ENCODE assay signal across 20 mouse cellular contexts in genomic region chr2:165815103-165815880, GRCm38 (mm10).
DNase-seq lines count a peak whose midpoint lies in the region; ATAC-seq and TF ChIP-seq lines count a peak whose summit lies in the region.
"Had no signal": no experiment of that assay in that cellular context is flagged by ENCODE, and none has a peak within 500 bp of the region (broad histone marks: within the 10 kb centered on the region; RNA-seq: fewer than 3 reads in every experiment).

No protein-coding gene starts in this region.

- peaks cover 88% of the 10 kb centered on the region for H3K36me3 ChIP-seq in forebrain, embryonic 14.5 days (ENCODE audit: control insufficient read depth, insufficient read depth, low read length)
- H3K36me3 ChIP-seq in forebrain, embryonic 10.5 days (replicated peaks), result peaks cover 97% of the 10 kb centered on the region
- peaks cover 60% of the 10 kb centered on the region for H3K36me3 ChIP-seq in ES-Bruce4 (ENCODE audit: control insufficient read depth, insufficient read depth, low read length, poor library complexity, severe bottlenecking)
- H3K36me3 ChIP-seq in limb, embryonic 13.5 days, result peaks cover 98% of the 10 kb centered on the region

- no peaks in the 10 kb centered on the region for H3K27me3 ChIP-seq in forebrain, embryonic 14.5 days (replicated peaks; ENCODE audit: control insufficient read depth, insufficient read depth, low read length)
- H3K27me3 ChIP-seq in forebrain, embryonic 10.5 days (ENCODE audit: poor library complexity, severe bottlenecking), result no peaks in the 10 kb centered on the region
- H3K27me3 ChIP-seq in ES-Bruce4 (ENCODE audit: control insufficient read depth, insufficient read depth, low read length, poor library complexity, severe bottlenecking), result no peaks in the 10 kb centered on the region
- no peaks in the 10 kb centered on the region for H3K27me3 ChIP-seq in limb, embryonic 13.5 days
- H3K27me3 ChIP-seq: CH12.LX; embryonic facial prominence, embryonic 12.5 days; Patski had no signal

- 86% methylated on average over 25 of the region's 28 CpGs for WGBS in forebrain, embryonic 14.5 days
- 91% methylated on average over 27 of the region's 28 CpGs for whole genome bisulfite sequencing in forebrain, embryonic 10.5 days
- 83% methylated on average over 25 of the region's 28 CpGs for WGBS in limb, embryonic 13.5 days

- no peak for TF ChIP-seq POLR2A in ES-Bruce4 (IDR thresholded peaks at IDR 0.05; ENCODE audit: insufficient read depth, low read length)

- peak; percentile 32 for DNase-seq in forebrain, embryonic 14.5 days (ENCODE audit: low spot score)
- no peak for DNase-seq in forebrain, embryonic 10.5 days (ENCODE audit: extremely low spot score, low spot score)
- DNase-seq in layer of hippocampus, adult 2 months (ENCODE audit: low spot score in 2 of 2), result no peak
- DNase-seq in layer of hippocampus, postnatal 36 days, result no peak
- DNase-seq: adrenal gland, postnatal 25 days; cerebellum, adult 2 months; heart, postnatal 10 days; kidney, adult 8-10 months; kidney, postnatal 25 days; lung, postnatal 36 days; right cerebral cortex, postnatal 14 days; thymus, postnatal 25 days had no signal

- H3K27ac ChIP-seq in forebrain, embryonic 14.5 days (ENCODE audit: low read depth, low read length), result no peak overlapping the region
- no peak overlapping the region; the same call in 1 of the 2 replicates for H3K27ac ChIP-seq in forebrain, embryonic 10.5 days
- peak overlapping the region; percentile 90; the same call in 1 of the 2 replicates for H3K27ac ChIP-seq in layer of hippocampus, adult 2 months
- no peak overlapping the region for H3K27ac ChIP-seq in ES-Bruce4 (ENCODE audit: insufficient read depth, low read length)
- no peak overlapping the region for H3K27ac ChIP-seq in limb, embryonic 13.5 days
- H3K27ac ChIP-seq: heart, adult 2 months had no signal

- no peak overlapping the region for H3K4me3 ChIP-seq in forebrain, embryonic 14.5 days (ENCODE audit: low read depth, low read length)
- H3K4me3 ChIP-seq in forebrain, embryonic 10.5 days, result no peak overlapping the region
- no peak overlapping the region for H3K4me3 ChIP-seq in layer of hippocampus, adult 2 months
- no peak overlapping the region for H3K4me3 ChIP-seq in ES-Bruce4 (ENCODE audit: low read depth, low read length)
- H3K4me3 ChIP-seq in limb, embryonic 13.5 days, result no peak overlapping the region
- H3K4me3 ChIP-seq: embryonic facial prominence, embryonic 12.5 days; heart, adult 2 months had no signal

- ATAC-seq in forebrain, embryonic 14.5 days, result no peak
- no peak for ATAC-seq in limb, embryonic 13.5 days (ENCODE audit: low FRiP score, low read depth)
- ATAC-seq in erythroblast, adult 5-6 weeks (replicated peaks; ENCODE audit: low FRiP score, poor library complexity, severe bottlenecking), result no peak
- ATAC-seq: inflammation-experienced regulatory T-cells, adult 6 months; Patski had no signal

- no peak for TF ChIP-seq EP300 in ES-Bruce4 (IDR thresholded peaks at IDR 0.05; ENCODE audit: insufficient read depth, low read depth, low read length)

- H3K4me1 ChIP-seq in forebrain, embryonic 14.5 days (ENCODE audit: control insufficient read depth, insufficient read depth, low read length), result no peaks in the 10 kb centered on the region
- no peaks in the 10 kb centered on the region for H3K4me1 ChIP-seq in forebrain, embryonic 10.5 days
- peaks cover 6% of the 10 kb centered on the region for H3K4me1 ChIP-seq in ES-Bruce4 (ENCODE audit: control insufficient read depth, insufficient read depth, low read length)
- 0 out of 2 replicates have a peak, but pooled peaks cover 8% of the 10 kb centered on the region for H3K4me1 ChIP-seq in limb, embryonic 13.5 days
- H3K4me1 ChIP-seq: embryonic facial prominence, embryonic 12.5 days had no signal

- no peak overlapping the region for H3K9ac ChIP-seq in forebrain, embryonic 14.5 days (ENCODE audit: low read length)
- H3K9ac ChIP-seq in ES-Bruce4 (ENCODE audit: low read depth, poor library complexity, severe bottlenecking), result no peak overlapping the region
- H3K9ac ChIP-seq in limb, embryonic 13.5 days, result peak overlapping the region; percentile 19; the same call in 1 of the 2 replicates
- H3K9ac ChIP-seq: embryonic facial prominence, embryonic 12.5 days had no signal

- H3K9me3 ChIP-seq in forebrain, embryonic 14.5 days (replicated peaks; ENCODE audit: control insufficient read depth, low read length), result no peaks in the 10 kb centered on the region
- no peaks in the 10 kb centered on the region for H3K9me3 ChIP-seq in forebrain, embryonic 10.5 days
- H3K9me3 ChIP-seq in ES-Bruce4 (replicated peaks; ENCODE audit: control insufficient read depth, insufficient read depth, low read length, poor library complexity, severe bottlenecking), result no peaks in the 10 kb centered on the region
- H3K9me3 ChIP-seq in limb, embryonic 13.5 days, result no peaks in the 10 kb centered on the region
- H3K9me3 ChIP-seq: embryonic facial prominence, embryonic 12.5 days had no signal

- no peak overlapping the region for H3K4me2 ChIP-seq in forebrain, embryonic 14.5 days (ENCODE audit: low read length)
- H3K4me2 ChIP-seq in limb, embryonic 13.5 days (replicated peaks), result no peak overlapping the region
- H3K4me2 ChIP-seq: embryonic facial prominence, embryonic 12.5 days had no signal

- no peak for TF ChIP-seq CTCF in layer of hippocampus, adult 2 months (conservative IDR thresholded peaks at IDR 0.05)
- TF ChIP-seq CTCF in ES-Bruce4 (IDR thresholded peaks at IDR 0.05; ENCODE audit: low read depth, low read length), result peak; percentile 52
